Comparison of ENCODE assay signal across 8 mouse cellular contexts in the genomic region with DNA sequence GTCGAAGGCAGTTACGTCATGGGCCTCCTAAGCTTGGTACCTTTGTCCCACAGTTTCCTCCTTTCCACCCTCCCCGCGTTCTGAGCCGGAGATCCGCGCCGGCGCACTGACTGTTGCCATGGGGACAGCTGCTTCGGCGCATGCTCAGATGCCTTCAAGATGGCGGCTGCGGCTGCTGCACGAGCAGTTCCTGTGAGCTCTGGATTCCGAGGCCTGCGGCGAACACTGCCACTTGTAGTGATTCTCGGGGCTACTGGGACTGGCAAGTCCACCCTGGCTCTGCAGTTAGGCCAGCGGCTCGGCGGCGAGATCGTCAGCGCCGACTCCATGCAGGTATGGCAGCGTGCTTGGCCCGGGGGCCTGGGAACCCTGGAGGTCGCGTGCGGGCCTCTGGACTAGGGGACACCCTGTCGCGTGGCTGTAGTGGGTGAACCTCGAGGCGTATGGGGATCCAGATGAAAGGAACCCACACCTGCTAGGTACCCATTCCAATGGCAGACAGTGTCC. TPM values are rescaled to one million over a fixed set of nuclear protein-coding genes. Genes with fewer than 3 reads are reported as not detected.
DNase-seq lines count a peak whose midpoint lies in the region; ATAC-seq lines count a peak whose summit lies in the region.

TSS of gene Trit1 (plus strand) at position 147 of the 507 bp plus-strand sequence.

- peak; percentile 97 for DNase-seq in NIH3T3 (ENCODE audit: low read depth)
- DNase-seq in cerebellum, postnatal 10 days, result peak; percentile 96 to 97
- DNase-seq in frontal cortex, postnatal 10 days (ENCODE audit: low spot score in 2 of 2), result peak; percentile 90 to 94
- DNase-seq in layer of hippocampus, postnatal 25 days (ENCODE audit: extremely low spot score in 1 of 2, low spot score in 1 of 2), result peak; percentile 88 to 91
- peak; percentile 95 for DNase-seq in lung, postnatal 25 days (ENCODE audit: low spot score)
- DNase-seq in retina, embryonic 14.5 days (ENCODE audit: low spot score), result peak; percentile 98
- DNase-seq in thymus, postnatal 4 days, result peak; percentile 96

- H3K9ac ChIP-seq in hindbrain, embryonic 12.5 days, result peak within 1 kb of the TSS; percentile 86

- WGBS in hindbrain, embryonic 12.5 days, result 0% methylated on average over 34 of the region's 34 CpGs

- peak within 1 kb of the TSS; percentile 90 for H3K4me3 ChIP-seq in hindbrain, embryonic 12.5 days

- ATAC-seq in hindbrain, embryonic 12.5 days (ENCODE audit: low FRiP score), result peak; percentile 84

- H3K4me2 ChIP-seq in hindbrain, embryonic 12.5 days (replicated peaks), result peak within 1 kb of the TSS; percentile 91

- no peaks in the 10 kb centered on the region for H3K9me3 ChIP-seq in hindbrain, embryonic 12.5 days (replicated peaks)

- H3K4me1 ChIP-seq in hindbrain, embryonic 12.5 days, result peaks cover 57% of the 10 kb centered on the region

- peak within 1 kb of the TSS; percentile 98 for H3K27ac ChIP-seq in hindbrain, embryonic 12.5 days

- peaks cover 15% of the 10 kb centered on the region for H3K36me3 ChIP-seq in hindbrain, embryonic 12.5 days

- H3K27me3 ChIP-seq in hindbrain, embryonic 12.5 days, result no peaks in the 10 kb centered on the region

RNA-seq across cellular contexts. Expression of gene Trit1, which starts in this region (rescaled TPM):
- polyA plus RNA-seq in hindbrain, embryonic 12.5 days (2016; fragmentation: Nextera tagmentation; extraction: Ambion mirVana), result 23.3 and 26.7 TPM in 2 replicates
- total RNA-seq in layer of hippocampus, postnatal 25 days (2021), result 10 to 100 TPM; 20.2 to 26.9 TPM

Comparison
In these comparisons a context has a peak if more than half of its experiments do, and no peak if none do; other contexts are left out.
1. Peak in every context shown above with its lines: DNase-seq, ATAC-seq, H3K4me3 ChIP-seq and H3K27ac ChIP-seq.